Mouse (Mus musculus) retina, postnatal 7 days (tissue): ENCODE results near the gene Lmf1.

Experiments used
- DNase-seq: peaks from one replicate; pipeline ENCODE4 v3.0.0-alpha.2; 2012; ENCODE audit warnings: low read depth, low spot score

The Lmf1 gene

DNA sequence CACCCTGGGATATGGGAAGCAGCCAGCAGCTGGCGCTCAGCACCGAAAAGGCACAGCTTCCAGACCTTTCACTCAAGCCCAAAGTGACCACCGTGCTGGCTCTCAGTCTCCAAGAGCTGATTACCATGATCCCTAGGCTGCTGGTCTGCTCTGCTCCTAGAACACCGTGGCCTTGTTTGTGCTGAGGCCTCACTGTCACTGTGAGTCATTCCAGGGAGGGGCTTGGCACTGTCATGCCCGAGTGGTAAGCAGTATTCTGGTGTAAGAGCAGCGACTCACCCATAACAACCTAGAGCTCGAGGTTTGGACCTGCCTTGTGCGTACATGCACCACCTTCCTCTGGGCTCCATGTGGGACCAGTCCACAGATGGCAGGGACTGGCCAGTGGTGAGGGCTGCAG lies 63.1 kb downstream of the Lmf1 start:
- no peak for DNase-seq

DNA sequence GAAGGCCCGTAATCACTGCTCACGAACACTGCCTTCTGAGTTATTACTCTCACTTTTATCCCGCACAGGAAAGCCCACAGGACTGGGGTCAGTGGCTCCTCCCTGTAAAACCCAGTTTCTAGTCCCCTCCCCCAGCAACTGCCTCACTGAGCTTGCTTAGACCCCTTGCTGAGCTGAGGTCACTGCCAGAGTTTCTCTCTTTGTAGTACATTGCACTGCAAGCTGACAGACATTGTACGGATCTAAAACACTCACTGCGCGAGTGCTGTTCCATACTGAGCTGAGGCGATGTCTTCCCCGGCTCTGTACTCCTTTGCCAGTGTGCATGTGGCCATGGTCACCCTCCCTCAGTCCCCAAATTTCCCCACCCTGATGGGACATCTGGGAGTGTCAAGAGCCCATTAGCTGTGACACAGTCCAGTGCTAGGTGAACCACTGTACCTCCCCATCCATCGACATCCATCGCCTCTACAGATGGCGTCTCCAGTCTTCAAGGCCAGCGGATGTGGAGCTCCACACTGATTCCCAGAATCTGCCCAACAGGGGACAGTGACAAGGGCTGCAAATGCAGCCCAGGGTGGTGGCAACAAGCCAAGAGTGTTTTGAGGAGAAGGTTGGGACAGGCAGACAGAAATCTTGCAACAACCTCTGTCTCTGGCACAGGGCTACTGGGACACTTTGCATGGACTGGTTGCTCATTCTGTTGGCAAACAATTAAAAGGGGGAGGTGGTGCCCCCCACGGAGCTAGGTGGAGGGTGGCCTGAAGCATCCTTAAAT lies 64.8 kb downstream of the Lmf1 start:
- no peak for DNase-seq

GRCm38 (mm10) chr17:25644761-25645160 lies 65.9 kb downstream of the Lmf1 start:
- DNase-seq: no peak

DNA sequence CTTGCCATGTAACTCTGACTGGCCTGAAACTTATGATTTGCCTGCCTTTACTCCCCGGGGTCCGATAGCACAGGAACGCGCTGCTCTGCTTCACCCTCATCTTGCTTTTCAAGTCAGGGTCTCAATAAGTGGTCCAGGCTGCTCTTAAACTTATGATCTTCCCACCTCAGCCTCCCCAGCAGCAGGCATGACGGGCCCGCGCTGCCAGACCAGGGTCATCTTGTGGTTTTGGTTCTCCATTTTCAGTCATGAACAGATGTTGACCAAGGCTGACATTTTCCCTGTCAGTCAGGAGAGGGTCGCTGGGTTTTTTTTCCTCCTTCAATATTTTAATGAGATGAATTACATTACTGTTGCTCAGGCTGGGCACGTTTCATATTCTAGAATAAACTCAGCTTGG lies 66.8 kb downstream of the Lmf1 start:
- no peak for DNase-seq

DNA sequence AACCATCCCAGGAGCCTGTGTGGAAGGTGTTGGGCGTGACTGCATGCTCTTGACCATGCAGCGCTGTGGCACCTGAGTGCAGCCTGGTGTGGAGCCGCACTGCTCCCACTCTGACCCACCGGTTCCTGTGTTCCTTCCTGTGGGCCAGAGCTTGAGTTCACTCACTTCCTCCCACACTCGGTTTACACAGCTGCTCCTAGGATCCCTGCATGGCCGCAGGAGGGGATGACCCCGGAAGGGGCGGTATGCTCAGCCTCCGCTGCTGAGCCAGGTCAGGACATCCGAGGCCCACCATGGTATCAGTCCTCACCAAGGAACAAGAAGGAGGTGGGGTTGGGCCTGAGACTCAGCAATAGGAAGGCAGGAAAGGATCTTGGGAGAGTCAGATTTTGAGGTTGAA lies 69.0 kb downstream of the Lmf1 start:
- no peak for DNase-seq

- no peak for DNase-seq
Measured at GRCm38 (mm10) chr17:25648678-25649216, 69.9 kb downstream of the Lmf1 start.

- no peak for DNase-seq
Measured at GRCm38 (mm10) chr17:25650726-25651125, 71.8 kb downstream of the Lmf1 start.

GRCm38 (mm10) chr17:25652272-25652671 lies 73.4 kb downstream of the Lmf1 start:
- DNase-seq: no peak

DNA sequence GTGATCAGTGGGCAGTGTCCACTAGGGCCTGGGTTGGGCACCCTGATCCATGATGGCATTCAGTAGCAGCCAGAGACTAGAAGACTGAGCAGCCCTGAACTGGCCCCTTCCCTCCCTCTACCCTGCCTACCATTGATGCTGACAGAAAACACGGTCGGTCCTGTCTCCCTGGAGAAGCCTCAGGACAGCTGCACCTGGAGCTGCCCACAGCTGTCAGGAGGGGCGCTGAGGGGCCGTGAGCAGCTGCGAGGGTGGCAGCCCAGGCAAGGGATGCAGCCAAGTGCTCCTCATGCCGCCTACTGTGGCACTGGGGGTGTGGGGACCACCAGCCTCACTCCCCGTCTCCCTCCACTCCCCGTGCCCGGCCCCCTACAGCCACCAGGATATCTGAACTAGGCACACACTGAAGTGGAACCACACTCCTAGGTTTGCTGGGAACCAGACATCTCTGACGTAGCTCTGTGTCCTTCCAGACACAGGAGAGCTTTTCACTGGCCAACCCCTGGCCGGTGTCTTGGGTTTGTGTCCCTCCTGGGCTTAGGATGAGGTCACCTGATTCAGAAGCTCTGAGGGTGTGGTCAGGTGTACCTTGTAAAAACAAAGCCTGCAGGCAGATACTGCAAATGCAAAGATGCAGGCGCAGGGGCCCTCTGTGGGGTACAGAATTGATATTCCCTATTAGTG lies 77.4 kb downstream of the Lmf1 start:
- no peak for DNase-seq

- no peak for DNase-seq
Measured at GRCm38 (mm10) chr17:25656826-25657189, 77.9 kb downstream of the Lmf1 start.

DNA sequence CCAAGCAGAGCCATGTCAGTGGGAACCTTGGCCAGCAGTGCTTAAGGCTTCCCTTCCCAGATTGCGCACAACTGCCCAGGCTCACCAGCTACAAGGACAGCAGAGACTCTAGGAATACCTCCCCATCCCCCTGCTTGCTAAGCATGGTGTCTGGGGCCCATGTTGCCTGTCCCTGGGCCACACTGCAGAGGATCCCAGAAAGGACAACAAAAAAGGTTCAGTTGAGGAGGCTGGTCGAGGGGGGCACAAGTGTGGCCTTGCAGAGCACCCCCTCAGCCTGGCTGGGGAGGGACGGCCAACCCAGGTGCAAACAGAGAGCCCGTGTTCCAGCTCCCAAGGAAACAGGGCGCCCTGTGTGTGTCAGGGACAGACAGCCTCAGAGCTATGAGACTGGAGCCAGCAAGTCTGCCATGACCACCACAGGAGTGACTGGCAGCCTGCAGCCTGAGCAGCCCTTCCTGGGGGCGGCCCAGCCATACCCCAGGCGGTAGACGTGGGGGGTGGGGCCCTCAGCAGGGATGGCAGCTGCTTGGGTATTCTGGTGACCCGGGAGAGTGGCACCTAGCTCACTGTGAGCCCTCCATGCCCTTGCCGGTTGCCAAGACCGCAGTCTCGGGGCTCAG lies 84.4 kb downstream of the Lmf1 start:
- DNase-seq: no peak

DNA sequence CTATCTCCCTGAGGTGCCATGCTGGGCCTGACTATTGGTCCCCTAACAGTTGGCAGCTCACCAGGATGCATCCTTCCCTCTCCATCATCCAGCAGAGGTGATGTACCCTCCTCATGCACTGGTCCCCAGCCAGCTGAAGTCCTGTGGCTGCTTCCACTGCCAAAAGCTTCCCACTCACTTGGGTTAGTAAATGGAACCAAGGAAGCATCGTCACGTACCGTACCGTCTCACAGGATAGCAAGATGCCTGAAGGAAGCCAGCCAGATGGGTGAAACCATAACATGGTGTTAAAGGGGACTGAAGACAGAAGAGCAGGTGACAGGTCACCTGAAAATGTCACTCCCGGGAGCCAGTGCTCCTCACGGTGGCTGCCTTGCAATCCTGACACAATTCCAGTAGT lies 86.6 kb downstream of the Lmf1 start:
- DNase-seq: no peak

DNA sequence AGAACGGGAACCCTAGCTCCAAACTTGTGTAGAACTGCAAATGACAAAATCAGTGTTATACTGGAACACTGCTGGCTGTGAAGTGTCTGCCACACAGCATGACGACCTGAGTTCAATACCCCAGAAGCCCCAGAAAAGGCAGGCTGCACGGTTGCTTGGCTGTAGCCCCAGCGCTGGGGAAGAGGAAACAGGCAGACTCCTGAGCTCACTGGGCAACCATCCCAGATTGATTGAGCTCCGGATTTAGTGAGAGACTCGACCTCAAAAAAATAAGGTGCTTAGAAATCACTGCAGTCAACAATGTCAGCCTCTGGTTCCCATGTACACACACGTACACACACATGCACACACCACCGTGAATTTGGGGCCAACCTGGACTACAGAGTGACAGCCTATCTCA lies 87.0 kb downstream of the Lmf1 start:
- DNase-seq: no peak

DNA sequence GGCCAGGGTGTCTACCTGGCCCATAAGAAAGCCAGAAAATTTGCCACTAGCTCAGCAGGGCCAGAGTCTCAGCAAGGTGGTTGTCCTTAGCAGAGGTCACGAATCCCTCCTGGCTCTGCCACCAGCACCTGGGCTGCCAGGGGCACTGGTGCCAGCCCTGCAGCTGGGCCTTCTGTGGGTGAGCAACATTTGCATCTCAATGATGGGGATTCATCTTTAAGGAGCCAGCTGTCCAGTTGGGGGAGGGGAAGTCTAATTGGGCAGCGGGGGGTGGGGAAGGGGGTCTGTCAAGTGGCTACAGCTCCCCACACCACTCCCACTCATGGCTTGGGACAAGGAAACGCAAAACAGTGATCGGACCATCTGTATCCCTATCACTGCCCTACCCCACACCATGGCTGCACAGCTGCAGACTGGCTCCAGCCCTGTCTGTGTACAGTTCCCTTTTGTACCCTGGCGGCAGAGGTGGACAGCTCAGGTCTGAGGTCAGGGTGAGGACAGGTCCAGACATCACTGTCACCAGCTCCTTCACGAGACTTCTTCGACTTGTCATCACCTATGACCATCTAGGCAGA lies 89.7 kb downstream of the Lmf1 start:
- no peak for DNase-seq

GRCm38 (mm10) chr17:25672982-25673381 lies 94.1 kb downstream of the Lmf1 start:
- DNase-seq: no peak

- no peak for DNase-seq
Measured at GRCm38 (mm10) chr17:25677969-25678368, 99.1 kb downstream of the Lmf1 start.

- DNase-seq: no peak
Measured at GRCm38 (mm10) chr17:25679818-25680217, 100.9 kb downstream of the Lmf1 start.

- DNase-seq: no peak
Measured at GRCm38 (mm10) chr17:25681636-25682035, 102.8 kb downstream of the Lmf1 start.

- no peak for DNase-seq
Measured at GRCm38 (mm10) chr17:25686323-25686722, 107.4 kb downstream of the Lmf1 start.

- peak; percentile 48 for DNase-seq
Measured at GRCm38 (mm10) chr17:25688922-25689321, 110.0 kb downstream of the Lmf1 start.

DNA sequence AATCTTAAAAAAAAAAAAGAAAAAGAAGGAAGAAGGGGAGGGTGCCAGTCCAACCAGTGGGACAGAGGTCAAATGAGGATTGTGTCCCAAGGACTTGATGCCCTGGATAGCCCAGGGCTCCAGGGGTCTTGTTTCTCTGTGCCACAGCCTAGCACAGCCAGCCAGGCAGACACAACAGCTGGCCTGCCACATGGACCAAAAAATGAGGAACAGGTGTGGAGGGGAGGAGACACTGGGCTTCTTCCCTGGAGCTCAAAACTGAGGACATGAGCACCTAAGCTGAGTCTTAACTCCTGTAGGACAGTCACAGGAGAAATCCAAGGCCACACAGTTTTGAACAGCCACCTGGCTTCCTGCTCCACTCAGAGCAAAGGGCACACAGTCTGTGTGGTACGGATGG lies 117.4 kb downstream of the Lmf1 start:
- no peak for DNase-seq

GRCm38 (mm10) chr17:25698446-25698845 lies 119.6 kb downstream of the Lmf1 start:
- DNase-seq: peak; percentile 82
